Mouse (Mus musculus): ENCODE measurements around the gene Antxr2.

The Antxr2 gene

DNA sequence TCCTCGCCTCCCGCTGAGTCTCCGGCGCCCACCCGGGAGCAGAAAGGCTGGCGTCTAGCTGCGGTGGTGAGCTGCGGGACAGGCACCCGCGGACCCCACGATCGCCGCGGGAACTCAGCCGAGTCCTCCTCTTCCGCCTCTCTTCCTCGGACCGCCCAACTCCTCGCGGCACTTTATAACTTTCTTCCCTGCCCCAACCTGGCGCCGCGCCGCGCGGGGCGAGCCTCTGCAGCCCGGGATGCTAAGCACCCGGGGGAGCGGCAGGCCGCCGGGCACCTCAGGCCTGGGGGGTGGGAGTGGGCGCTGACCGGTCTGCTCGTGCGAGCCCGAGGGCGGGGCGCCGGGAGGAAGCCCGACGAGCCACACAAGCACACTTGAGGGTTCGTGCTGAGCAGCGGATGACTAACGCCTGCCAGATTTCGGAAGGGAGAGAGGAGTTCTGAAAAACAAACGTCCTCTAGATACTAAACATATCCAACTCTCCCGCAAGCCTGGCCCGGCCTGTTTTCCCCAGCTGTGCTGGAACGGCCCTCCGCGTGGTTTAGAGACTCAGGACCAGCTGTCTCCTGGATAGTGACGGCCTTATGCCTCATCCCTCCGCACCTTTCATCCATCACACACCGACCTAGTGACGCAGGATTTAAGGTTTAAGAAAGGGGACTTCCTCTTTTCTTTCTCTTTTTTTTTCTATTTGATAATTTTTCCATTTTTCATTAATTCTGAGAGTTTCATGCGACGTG is at the start of gene Antxr2:
TSS of gene Antxr2 (minus strand) at position 142 of the 740 bp plus-strand sequence.
- DNase-seq (ENCODE audit: low spot score in 2 of 2), result peak; percentile 7 to 17

GRCm38 (mm10) chr5:98076612-98077011 is 45.8 kb upstream of the Antxr2 start:
- DNase-seq (ENCODE audit: low spot score in 2 of 2), result no peak

GRCm38 (mm10) chr5:98069191-98069590 is 38.3 kb upstream of the Antxr2 start:
- no peak for DNase-seq (ENCODE audit: low spot score in 2 of 2)

DNA sequence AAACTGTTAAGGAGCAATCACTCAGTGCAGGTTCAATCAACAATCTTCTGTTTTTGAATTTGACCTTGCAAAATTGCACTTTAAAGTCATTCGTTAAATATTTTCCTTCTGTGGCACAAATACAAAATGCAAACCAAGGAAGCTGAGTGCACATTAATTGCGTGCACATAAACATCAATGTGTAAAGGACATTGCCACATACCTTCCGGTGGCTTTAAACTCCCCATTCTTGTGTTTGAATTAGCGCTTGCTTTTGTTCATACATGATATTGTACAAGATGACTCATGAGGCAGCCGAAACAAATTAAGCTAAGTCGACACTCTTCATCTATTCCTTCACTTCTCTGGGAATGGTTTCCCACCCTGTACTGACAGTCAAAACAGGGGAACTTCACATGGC is 24.4 kb upstream of the Antxr2 start:
- DNase-seq (ENCODE audit: low spot score in 2 of 2), result no peak

GRCm38 (mm10) chr5:98054834-98055233 is 24.0 kb upstream of the Antxr2 start:
- DNase-seq (ENCODE audit: low spot score in 2 of 2), result no peak

- no peak for DNase-seq (ENCODE audit: low spot score in 2 of 2)
Measured at GRCm38 (mm10) chr5:98034928-98035327, 4.1 kb upstream of the Antxr2 start.

DNA sequence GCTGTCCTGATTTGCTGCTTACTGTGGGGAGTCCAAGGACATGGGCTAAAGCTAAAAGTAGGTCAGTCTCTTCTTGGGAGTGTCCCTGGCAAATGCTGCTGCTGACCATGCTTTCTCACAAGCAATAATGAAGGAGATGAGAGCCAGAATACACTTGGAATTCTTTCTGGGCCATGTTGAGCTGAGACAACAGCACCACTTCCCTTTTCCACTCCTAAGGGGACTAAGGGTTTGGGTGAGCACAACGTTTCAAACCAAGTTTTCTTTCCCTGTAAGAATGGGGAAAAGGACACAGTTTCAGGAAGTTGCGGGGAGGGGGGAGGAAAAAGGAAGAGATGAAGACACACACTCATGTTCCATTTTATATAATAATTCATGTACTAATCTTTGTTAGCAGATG is 3.4 kb upstream of the Antxr2 start:
- no peak for DNase-seq (ENCODE audit: low spot score in 2 of 2)

GRCm38 (mm10) chr5:98032803-98033420 is 2.1 kb upstream of the Antxr2 start:
- DNase-seq (ENCODE audit: low spot score in 2 of 2), result no peak

DNA sequence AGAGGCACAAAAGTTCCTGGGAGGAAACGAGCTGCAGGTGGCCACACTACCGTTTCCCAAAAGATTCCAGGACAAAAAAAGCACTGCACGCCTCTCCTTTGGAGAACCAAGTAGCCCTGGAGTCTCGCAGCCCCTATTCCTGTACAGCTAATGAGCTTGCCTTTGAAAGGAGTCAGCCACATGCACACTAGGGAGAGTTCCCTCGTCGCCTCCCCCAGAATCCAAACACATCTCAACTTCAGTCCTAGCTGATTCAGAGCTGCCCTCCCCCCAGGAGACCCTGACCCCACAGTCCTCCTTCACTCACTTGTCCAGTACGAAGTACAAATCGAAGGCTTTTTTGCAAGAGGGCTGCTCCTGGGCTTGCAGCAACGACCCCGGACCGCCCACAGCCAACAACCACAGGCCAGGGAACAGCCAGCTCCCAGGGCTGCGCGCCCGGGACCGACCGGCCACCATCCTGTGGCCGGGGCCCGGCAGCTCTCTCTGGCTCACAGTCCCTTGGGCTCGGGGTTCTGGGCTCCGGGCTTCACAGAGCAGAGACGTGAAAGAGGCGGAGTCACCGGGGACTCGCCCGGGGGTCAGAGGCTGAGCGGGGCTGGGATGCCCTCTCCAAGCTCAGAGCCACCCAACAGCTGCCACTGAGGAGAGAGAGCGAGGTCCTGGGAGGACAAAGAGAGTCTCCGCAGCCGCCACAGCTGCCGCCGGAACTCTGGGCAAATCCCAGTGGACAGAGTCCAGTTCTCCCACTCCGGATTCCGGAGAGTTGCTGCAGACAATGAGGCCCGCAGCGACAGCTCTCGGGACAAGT is 547 bp downstream of the Antxr2 start:
- DNase-seq (ENCODE audit: low spot score in 2 of 2), result peak in 1 of 2 experiments; percentile 10

GRCm38 (mm10) chr5:98027688-98028389 is 3.0 kb downstream of the Antxr2 start:
- no peak for DNase-seq (ENCODE audit: low spot score in 2 of 2)

GRCm38 (mm10) chr5:98025921-98026320 is 4.9 kb downstream of the Antxr2 start:
- DNase-seq (ENCODE audit: low spot score in 2 of 2), result no peak

- no peak for DNase-seq (ENCODE audit: low spot score in 2 of 2)
Measured at GRCm38 (mm10) chr5:98024545-98024944, 6.3 kb downstream of the Antxr2 start.

- no peak for DNase-seq (ENCODE audit: low spot score in 2 of 2)
Measured at GRCm38 (mm10) chr5:98021518-98021917, 9.3 kb downstream of the Antxr2 start.

DNA sequence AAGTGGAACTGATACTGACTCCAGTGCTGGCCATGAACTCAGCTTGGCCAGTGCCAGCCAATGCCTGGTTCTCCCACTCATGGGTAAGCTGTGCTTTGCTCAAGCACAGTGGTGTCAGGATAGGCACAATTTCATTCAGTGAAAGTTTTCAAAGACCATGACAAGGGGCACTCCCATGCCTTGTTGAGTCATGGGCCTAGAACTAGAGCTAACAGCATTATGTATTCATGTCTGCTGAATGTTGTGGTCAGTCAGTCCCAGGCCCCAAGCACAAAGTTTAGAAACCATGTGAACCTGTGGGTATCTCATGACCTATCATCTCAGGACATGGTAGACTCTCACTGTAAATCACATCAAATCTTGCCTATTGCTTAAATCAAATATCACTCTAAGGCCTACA is 10.2 kb downstream of the Antxr2 start:
- DNase-seq (ENCODE audit: low spot score in 2 of 2), result no peak

GRCm38 (mm10) chr5:98019396-98019795 is 11.4 kb downstream of the Antxr2 start:
- DNase-seq (ENCODE audit: low spot score in 2 of 2), result no peak

GRCm38 (mm10) chr5:98018162-98018561 is 12.7 kb downstream of the Antxr2 start:
- no peak for DNase-seq (ENCODE audit: low spot score in 2 of 2)

DNA sequence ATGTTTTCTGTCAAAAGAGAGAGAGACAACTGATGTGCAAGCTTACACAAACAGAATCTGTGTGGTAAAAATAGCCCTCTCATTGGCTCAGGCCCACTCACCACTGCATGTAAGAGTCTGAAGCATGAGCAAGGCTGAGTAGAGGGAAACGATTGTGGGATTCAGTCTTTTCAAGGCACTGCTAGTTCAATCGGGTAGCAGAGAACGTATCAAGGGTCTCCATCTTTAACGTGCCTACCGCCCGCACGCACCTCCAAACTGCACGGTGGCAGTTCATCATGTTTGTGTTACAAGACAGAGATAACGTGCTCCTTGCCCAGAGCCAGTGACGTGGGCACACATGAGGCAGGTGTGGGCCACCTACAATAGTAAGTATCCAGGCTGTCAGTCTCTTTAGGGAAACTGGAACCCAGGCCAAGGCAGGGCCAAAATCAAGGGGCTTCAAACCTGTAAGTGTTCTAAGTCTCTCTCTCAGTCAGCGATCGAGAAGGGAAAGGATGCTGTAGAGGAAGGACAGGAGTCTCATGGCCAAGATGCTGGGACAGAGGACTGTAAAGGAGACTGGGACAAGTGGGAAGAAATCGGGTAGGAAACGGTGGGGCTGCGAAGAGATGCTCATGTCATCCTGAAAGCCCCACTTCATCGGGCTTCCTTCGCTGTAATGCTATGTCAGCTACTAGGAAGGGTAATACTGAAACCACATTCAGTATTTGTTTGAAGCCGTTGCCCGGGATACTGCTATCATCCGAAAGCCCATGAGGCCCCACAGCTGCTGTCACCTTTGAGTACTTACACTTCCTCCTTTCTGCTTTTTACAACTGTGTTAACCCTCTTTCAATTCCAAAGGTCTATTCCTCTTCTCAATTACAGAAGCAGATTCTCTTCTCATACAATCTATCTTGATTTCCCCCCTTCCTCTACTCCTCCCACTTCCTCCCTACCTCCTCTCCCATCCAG is 14.3 kb downstream of the Antxr2 start:
- no peak for DNase-seq (ENCODE audit: low spot score in 2 of 2)

DNA sequence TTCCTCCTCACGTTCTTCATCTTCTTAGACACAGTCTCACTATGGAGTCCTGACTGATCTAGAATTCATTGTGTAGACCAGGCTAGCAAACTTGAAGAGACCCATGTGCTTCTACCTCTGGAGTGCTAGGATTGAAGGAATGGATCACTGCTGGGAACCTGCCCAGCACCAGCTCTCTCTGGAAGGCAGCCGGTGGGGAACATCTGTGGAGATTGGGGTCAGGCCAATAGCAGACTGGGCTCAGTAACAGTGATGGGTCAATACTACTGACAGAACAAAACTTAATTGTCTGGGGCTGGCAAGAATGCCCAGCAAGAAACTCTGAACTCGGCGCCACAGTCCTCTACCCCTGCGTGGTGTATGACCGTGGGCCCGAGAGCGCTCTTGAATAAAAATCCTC is 25.1 kb downstream of the Antxr2 start:
- DNase-seq (ENCODE audit: low spot score in 2 of 2), result no peak

GRCm38 (mm10) chr5:97999261-97999824 is 31.5 kb downstream of the Antxr2 start:
- no peak for DNase-seq (ENCODE audit: low spot score in 2 of 2)

DNA sequence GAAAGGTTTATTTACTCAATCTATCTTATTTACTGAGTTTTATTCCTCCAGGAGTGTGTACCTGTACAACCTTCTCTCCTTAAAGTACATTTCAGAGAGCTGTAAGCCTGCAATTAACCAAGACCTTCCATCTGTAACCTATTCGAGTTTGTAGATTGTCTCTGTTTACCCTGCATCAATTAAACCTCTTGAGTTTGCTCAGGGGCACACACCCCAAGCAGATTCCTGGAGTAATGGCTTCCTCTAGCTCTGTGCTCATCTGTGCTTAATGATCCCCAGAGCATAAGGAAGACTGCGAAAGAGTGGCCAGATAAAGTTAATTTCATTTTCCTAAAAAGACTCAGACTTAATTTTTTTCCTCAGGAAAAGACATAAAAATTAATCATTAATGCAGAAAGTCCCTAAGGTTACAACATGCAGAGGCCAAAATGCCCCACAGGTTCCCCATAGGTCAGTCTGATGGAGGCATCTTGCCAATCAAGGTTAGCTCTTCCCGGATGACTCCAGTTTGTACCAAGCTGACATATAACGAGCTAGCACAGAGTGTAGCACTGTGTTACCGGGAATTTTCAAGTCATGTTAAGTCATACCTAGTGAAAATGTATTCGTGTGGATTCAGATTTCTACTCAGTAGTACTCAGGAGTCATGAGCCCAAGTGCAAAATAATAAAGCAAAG is 34.2 kb downstream of the Antxr2 start:
- DNase-seq (ENCODE audit: low spot score in 2 of 2), result no peak
